Mouse (Mus musculus) kidney, adult 2 months (tissue): ENCODE measurements at regions not wholly inside any gene's neighbourhood (a gene's known extent, or its start where the extent isn't known, plus 50 kb on each side); places are given as distances from the start of the nearest gene placed in this dataset.

Experiments used
- CTCF ChIP-seq: fragments of 200-500 bp; conservative IDR thresholded peaks from 2 replicates; pipeline ENCODE4 v1.5.1; 2011; ENCODE audit warnings: low read depth, mild to moderate bottlenecking, control low read depth, low read length, moderate library complexity, mixed read lengths; ENCODE audit not compliant: insufficient read depth, insufficient read length
- POLR2A ChIP-seq: fragments of 200-500 bp; IDR thresholded peaks from one replicate; pipeline ENCODE4 v1.6.1; 2011; ENCODE audit warnings: low read depth, low read length, control low read depth

- TF ChIP-seq CTCF (no peak), POLR2A (no peak)
Measured at GRCm38 (mm10) chr4:56643491-56643890, 96.4 kb upstream of the Gm26657 start.
